Mouse (Mus musculus) kidney, postnatal 25 days (tissue): ENCODE data around the gene Wfdc6b.
A peak's percentile ranks its signal among the peaks of the same experiment; 100 is the strongest.
"Not testable (repeated sequence)": the region's sequence is repeated elsewhere in the genome, so short reads cannot be mapped to it uniquely, and the experiment has no call there.

Experiments
- DNase-seq, 2 experiments: peaks; one replicate each; pipeline ENCODE4 v3.0.0; 2021; ENCODE audit warnings: mixed read lengths in 2 of 2

Wfdc6b gene

GRCm38 (mm10) chr2:164613471-164613870 is at the start of gene Wfdc6b, which contains the start of gene Wfdc8:
Gene Wfdc6b (plus strand): TSS chr2:164613522.
Gene Wfdc8 (minus strand): TSS chr2:164613626.
- peak; percentile 69 to 75 for DNase-seq

GRCm38 (mm10) chr2:164564346-164564745 is 49.0 kb upstream of the Wfdc6b start:
- no peak for DNase-seq

GRCm38 (mm10) chr2:164566997-164567396 is 46.3 kb upstream of the Wfdc6b start:
- no peak for DNase-seq

- DNase-seq: no peak
These were observed 45.9 kb upstream of the Wfdc6b start for GRCm38 (mm10) chr2:164567460-164567859.

- not testable (repeated sequence) for DNase-seq
These were observed 40.0 kb upstream of the Wfdc6b start, which contains the start of gene Spint3 for GRCm38 (mm10) chr2:164573359-164573758. Gene Spint3 (minus strand): TSS chr2:164573459.

GRCm38 (mm10) chr2:164585025-164585725 is 28.1 kb upstream of the Wfdc6b start, which contains the start of gene Wfdc6a:
Gene Wfdc6a (minus strand): TSS chr2:164585447.
- DNase-seq: peak in 1 of 2 experiments; percentile 32

- DNase-seq: peak in 1 of 2 experiments; percentile 27
These were observed 21.3 kb upstream of the Wfdc6b start for GRCm38 (mm10) chr2:164592014-164592413.

GRCm38 (mm10) chr2:164593494-164593893 is 19.8 kb upstream of the Wfdc6b start, which contains the start of gene Eppin:
Gene Eppin (minus strand): TSS chr2:164593594.
- no peak for DNase-seq

GRCm38 (mm10) chr2:164600179-164600578 is 13.1 kb upstream of the Wfdc6b start:
- DNase-seq: no peak

- no peak for DNase-seq
These were observed 9.8 kb upstream of the Wfdc6b start for GRCm38 (mm10) chr2:164603482-164603881.

GRCm38 (mm10) chr2:164604411-164604810 is 8.9 kb upstream of the Wfdc6b start:
- DNase-seq: no peak

GRCm38 (mm10) chr2:164608781-164609180 is 4.5 kb upstream of the Wfdc6b start:
- no peak for DNase-seq

- no peak for DNase-seq
These were observed 2.1 kb downstream of the Wfdc6b start for GRCm38 (mm10) chr2:164615386-164615785.

GRCm38 (mm10) chr2:164619050-164619449 is 5.7 kb downstream of the Wfdc6b start:
- no peak for DNase-seq

- DNase-seq: no peak
These were observed 8.5 kb downstream of the Wfdc6b start for GRCm38 (mm10) chr2:164621775-164622174.

GRCm38 (mm10) chr2:164635266-164635665 is 21.9 kb downstream of the Wfdc6b start:
- no peak for DNase-seq

- no peak for DNase-seq
These were observed 25.4 kb downstream of the Wfdc6b start, which contains the start of gene Wfdc16 for GRCm38 (mm10) chr2:164638696-164639095. Gene Wfdc16 (minus strand): TSS chr2:164638796.

- peak; percentile 26 to 74 for DNase-seq
These were observed 27.8 kb downstream of the Wfdc6b start for GRCm38 (mm10) chr2:164641129-164641528.

- peak in 1 of 2 experiments; percentile 34 for DNase-seq
These were observed 28.8 kb downstream of the Wfdc6b start for GRCm38 (mm10) chr2:164641881-164642673.

GRCm38 (mm10) chr2:164655858-164656257 is 42.5 kb downstream of the Wfdc6b start, which contains the start of gene Wfdc10:
Gene Wfdc10 (plus strand): TSS chr2:164656046.
- peak in 1 of 2 experiments; percentile 56 for DNase-seq

- no peak for DNase-seq
These were observed 43.2 kb downstream of the Wfdc6b start, which contains the start of gene Wfdc9 for GRCm38 (mm10) chr2:164656483-164656882. Gene Wfdc9 (minus strand): TSS chr2:164656583.

- DNase-seq: peak in 1 of 2 experiments; percentile 33
These were observed 51.5 kb downstream of the Wfdc6b start for GRCm38 (mm10) chr2:164664851-164665250.
